Mouse (Mus musculus) neural tube, embryonic 14.5 days (tissue): Measurements from ENCODE around the gene Slc5a5. TPM values are rescaled to one million over a fixed set of nuclear protein-coding genes. Genes with fewer than 3 reads are reported as not detected.

Experiments
- ATAC-seq: fragments of 200-750 bp; cut with Nextera tagmentation; 2 replicates; pipeline ENCODE4 v1.8.0; 2017; ENCODE audit warnings: low read depth, mild to moderate bottlenecking, moderate TSS enrichment, moderate library complexity
- H3K27ac ChIP-seq: fragments of 300-500 bp; sonication (generic); 2 replicates; pipeline ENCODE4 v1.5.1; 2014; ENCODE audit warnings: low read depth, mild to moderate bottlenecking, control low read depth, low read length, moderate library complexity, mixed read lengths
- H3K27me3 ChIP-seq: fragments of 300-500 bp; sonication (generic); 2 replicates; pipeline ENCODE4 v1.6.1; 2014; ENCODE audit warnings: low read length; ENCODE audit not compliant: control insufficient read depth, insufficient read depth
- H3K36me3 ChIP-seq: fragments of 300-500 bp; sonication (generic); 2 replicates; pipeline ENCODE4 v1.6.1; 2014; ENCODE audit warnings: low read length, mixed read lengths; ENCODE audit not compliant: control insufficient read depth, insufficient read depth
- H3K4me1 ChIP-seq: fragments of 300-500 bp; sonication (generic); 2 replicates; pipeline ENCODE4 v1.6.1; 2014; ENCODE audit warnings: low read length; ENCODE audit not compliant: control insufficient read depth, insufficient read depth
- H3K4me2 ChIP-seq: fragments of 300-500 bp; sonication (generic); 2 replicates; pipeline ENCODE4 v1.6.1; 2014; ENCODE audit warnings: mild to moderate bottlenecking, low read depth, low read length, control low read depth
- H3K4me3 ChIP-seq: fragments of 300-500 bp; sonication (generic); 2 replicates; pipeline ENCODE4 v1.5.1; 2014; ENCODE audit warnings: low read depth, low read length, control low read depth, mixed read lengths
- H3K9ac ChIP-seq: fragments of 300-500 bp; sonication (generic); replicated peaks from 2 replicates; pipeline ENCODE4 v1.6.1; 2014; ENCODE audit warnings: low read depth, mild to moderate bottlenecking, control low read depth, low read length, mixed read lengths
- H3K9me3 ChIP-seq: fragments of 300-500 bp; sonication (generic); 2 replicates; pipeline ENCODE4 v1.6.1; 2016; ENCODE audit warnings: low read length; ENCODE audit not compliant: control insufficient read depth
- WGBS: fragments of 180-500 bp; shearing (Covaris S2); extraction: QIAGEN DNeasy Blood & Tissue Kit; methylation state at CpG from one replicate; pipeline ENCODE4 v1.1.7; 2014; 5-methylcytosine and 5-hydroxymethylcytosine counted together
- polyA plus RNA-seq: library from polyadenylated mRNA; unstranded; fragments of >200 nt; fragmentation: Nextera tagmentation; extraction: Ambion mirVana; gene quantifications from 2 replicates; pipeline ENCODE4 v1.2.1, GENCODE M21; 2014

The Slc5a5 gene
- polyA plus RNA-seq, 1 experiment from 2014 or later = 2.6 TPM

DNA sequence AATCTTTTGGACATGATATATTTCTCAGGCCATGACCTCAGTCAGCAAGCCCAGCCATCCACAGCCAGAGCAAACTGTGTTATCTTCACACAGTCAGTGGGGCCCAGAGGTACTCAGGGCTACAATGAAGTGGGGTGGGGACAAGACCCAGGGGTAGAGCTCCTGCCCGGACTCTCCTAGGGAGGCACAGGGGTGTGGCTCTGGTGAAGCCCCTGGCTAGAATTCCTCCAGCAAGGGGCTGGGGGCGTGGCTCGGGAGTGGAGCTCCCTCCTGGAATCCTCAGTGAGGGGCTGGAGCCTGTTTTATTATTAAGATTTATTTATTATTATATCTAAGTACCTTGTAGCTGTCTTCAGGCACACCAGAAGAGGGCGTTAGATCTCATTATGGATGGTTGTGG lies 16.2 kb downstream of the Slc5a5 start:
- H3K27me3 ChIP-seq = no peaks in the 10 kb centered on the region
- H3K4me1 ChIP-seq = peaks cover 7% of the 10 kb centered on the region
- no peak overlapping the region for H3K9ac ChIP-seq
- no peaks in the 10 kb centered on the region for H3K9me3 ChIP-seq
- no peak for ATAC-seq
- no peak overlapping the region for H3K4me2 ChIP-seq
- no peak overlapping the region for H3K4me3 ChIP-seq
- H3K36me3 ChIP-seq = no peaks in the 10 kb centered on the region
- no peak overlapping the region for H3K27ac ChIP-seq
- 61% methylated on average over 4 of the region's 4 CpGs for WGBS

DNA sequence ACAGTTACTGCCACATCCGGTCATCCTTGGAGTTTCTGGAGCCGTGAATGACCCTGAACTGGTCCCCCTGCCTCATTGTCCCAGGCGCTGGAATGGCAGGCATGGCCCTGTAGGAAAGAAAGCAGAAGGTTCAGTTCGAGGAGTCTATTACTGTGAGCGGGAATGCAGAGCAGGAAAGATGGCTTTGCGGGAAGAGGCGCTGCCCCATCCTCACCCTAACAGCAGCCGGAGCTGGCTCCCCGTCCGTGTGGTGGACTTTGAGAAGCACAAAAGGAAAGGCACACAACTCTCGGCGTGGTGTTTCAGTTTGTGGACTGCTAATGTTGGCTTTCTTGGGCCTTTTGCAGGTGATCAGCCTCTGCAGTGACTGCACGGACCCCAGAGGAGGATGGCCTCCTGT lies 18.1 kb downstream of the Slc5a5 start:
- WGBS = 95% methylated on average over 13 of the region's 13 CpGs
- no peak for ATAC-seq
- Histone ChIP-seq H3K36me3 (no peaks in the 10 kb centered on the region), H3K4me1 (peaks cover 5% of the 10 kb centered on the region), H3K4me2 (no peak overlapping the region), H3K27ac (no peak overlapping the region), H3K9ac (no peak overlapping the region), H3K27me3 (no peaks in the 10 kb centered on the region), H3K9me3 (no peaks in the 10 kb centered on the region), H3K4me3 (no peak overlapping the region)

DNA sequence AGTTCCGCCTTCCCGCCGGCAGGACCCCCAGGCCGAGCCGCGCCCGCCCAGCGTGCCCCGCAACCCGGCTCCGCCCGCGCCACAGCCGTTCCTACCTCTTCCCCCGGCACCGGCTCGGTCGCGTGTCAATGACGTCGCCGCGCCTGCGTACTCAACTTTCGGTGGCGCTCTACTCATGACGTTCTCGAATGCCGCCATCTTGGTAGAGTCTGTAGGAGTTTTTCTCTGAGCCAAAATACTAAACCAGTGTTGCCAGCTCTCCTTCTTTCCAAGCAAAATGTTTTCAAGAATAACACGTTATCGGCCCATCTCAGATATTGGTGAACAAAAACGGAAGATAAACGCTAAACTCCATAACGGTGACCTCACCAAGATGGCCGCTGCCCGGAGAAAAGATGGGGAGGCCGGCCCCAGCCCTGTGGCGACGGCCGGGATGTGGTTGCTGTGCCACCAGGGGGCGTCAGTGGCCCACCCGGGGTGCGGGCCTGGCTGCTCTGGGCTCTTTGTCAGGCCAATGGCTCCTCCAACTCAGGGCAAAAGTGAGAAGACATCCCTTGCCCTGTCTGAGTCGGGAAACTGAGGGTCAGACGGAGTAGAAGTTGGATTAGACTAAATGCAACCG lies 19.1 kb downstream of the Slc5a5 start, which contains the start of gene Ccdc124:
TSS of gene Ccdc124 (minus strand) at position 572 of the 622 bp plus-strand sequence.
- ATAC-seq = peak; percentile 87
- Histone ChIP-seq H3K27me3 (no peaks in the 10 kb centered on the region), H3K36me3 (no peaks in the 10 kb centered on the region), H3K9ac (peak within 1 kb of the TSS; percentile 75), H3K4me2 (peak within 1 kb of the TSS; percentile 92), H3K4me3 (peak within 1 kb of the TSS; percentile 78), H3K27ac (peak within 1 kb of the TSS; percentile 87), H3K9me3 (no peaks in the 10 kb centered on the region), H3K4me1 (peaks cover 10% of the 10 kb centered on the region)
- WGBS = 1% methylated on average over 46 of the region's 46 CpGs

DNA sequence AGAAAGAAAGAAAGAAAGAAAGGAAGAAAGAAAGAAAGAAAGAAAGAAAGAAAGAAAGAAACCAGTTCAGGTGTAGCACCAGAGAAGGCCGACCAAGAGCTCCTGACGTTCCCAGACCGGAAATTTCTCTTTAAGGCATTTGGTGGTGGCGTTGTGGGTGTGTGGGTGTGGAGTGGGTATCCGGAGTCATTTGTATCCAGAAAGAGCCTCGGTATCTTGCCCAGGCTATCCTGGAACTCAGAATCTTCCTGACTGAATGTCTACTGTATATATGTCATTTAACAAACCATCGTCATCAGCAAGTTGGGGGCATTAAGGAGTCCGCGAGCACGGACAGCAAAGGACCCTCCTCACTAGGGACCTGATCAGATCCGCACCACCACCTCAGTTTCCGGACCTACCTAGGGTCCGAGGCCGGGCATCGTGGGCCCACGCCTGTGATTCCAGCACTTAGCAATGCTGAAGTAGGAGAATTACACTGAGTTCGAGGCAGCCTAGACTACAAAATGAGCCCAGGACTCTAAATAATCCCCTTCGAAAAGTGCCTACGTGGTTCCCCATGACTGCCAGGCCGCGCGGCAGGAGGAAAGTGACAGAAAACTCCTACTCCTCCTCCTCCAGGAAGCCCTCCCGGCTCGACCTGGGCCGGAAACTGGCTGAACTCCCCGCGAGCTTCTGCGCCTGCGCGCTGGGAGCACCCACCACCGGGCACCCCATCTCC lies 19.8 kb downstream of the Slc5a5 start:
- Histone ChIP-seq H3K4me3 (peak overlapping the region; percentile 78), H3K4me1 (peaks cover 10% of the 10 kb centered on the region), H3K36me3 (no peaks in the 10 kb centered on the region), H3K4me2 (peak overlapping the region; percentile 92), H3K27ac (peak overlapping the region; percentile 87), H3K9me3 (no peaks in the 10 kb centered on the region), H3K9ac (peak overlapping the region; percentile 75), H3K27me3 (no peaks in the 10 kb centered on the region)
- ATAC-seq = 0 out of 2 replicates have a peak, but pooled peaks have one; percentile 3
- 5% methylated on average over 31 of the region's 31 CpGs for whole genome bisulfite sequencing

DNA sequence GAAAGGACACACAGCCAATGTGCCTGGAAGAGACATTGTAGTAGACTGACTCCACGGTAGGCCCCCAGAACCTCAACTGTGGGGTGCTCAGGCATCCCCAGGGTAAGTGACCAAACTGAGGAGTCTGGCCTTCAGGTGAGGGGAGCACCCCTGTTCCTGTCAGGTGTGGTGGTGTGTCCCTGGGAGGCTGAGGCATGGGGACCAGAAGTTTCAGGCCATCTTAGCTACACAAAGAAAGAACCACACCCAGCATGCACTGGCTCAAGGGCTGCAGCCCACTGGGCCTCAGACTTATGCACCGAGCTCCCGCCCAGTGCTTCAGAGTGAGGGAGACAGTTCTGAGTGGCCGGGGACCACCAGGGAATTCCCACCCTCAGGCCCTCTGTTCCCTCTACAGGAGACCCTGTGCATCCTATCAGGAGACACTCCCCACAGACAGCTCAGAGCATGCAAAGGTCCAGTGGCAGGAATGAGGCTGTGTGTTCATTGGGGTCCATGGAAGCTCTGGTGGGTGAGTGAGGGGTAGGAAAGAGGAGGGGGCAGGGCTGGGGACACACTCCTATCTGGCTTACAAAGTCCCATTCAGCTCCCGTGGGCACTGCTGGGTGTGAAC lies 21.3 kb downstream of the Slc5a5 start:
- Histone ChIP-seq H3K4me1 (peaks cover 15% of the 10 kb centered on the region), H3K27me3 (no peaks in the 10 kb centered on the region), H3K36me3 (no peaks in the 10 kb centered on the region), H3K4me2 (no peak overlapping the region), H3K9ac (no peak overlapping the region), H3K27ac (no peak overlapping the region), H3K4me3 (no peak overlapping the region), H3K9me3 (no peaks in the 10 kb centered on the region)
- 88% methylated on average over 5 of the region's 5 CpGs for WGBS
- no peak for ATAC-seq

DNA sequence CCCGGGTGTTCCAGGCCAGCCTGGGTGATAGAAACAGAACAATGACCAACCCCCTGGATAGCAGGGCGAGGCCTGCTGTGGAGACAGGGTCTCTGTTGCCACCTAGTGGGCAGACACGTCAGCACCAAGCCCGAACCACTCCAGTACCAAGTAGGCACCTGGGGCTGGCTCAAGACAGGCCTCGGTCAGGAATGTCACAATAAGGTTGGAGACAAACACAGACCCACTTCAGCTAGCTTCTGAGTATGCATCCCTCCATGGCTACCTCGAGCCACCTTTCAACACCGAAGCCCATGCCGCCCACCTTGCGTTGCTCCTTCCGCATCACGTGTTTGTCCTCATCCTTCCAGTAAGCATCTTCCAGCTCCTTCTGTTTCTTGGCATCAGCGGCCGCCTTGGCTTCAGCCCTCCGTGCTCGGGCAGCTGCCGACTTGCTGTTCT lies 22.9 kb downstream of the Slc5a5 start:
- WGBS = 50% methylated on average over 16 of the region's 16 CpGs
- no peak overlapping the region for H3K4me3 ChIP-seq
- no peak overlapping the region for H3K4me2 ChIP-seq
- H3K9me3 ChIP-seq = no peaks in the 10 kb centered on the region
- peaks cover 24% of the 10 kb centered on the region for H3K4me1 ChIP-seq
- peak; percentile 12; the same call in 1 of the 2 replicates for ATAC-seq
- H3K27ac ChIP-seq = peak overlapping the region; percentile 69
- no peak overlapping the region for H3K9ac ChIP-seq
- H3K27me3 ChIP-seq = no peaks in the 10 kb centered on the region
- H3K36me3 ChIP-seq = no peaks in the 10 kb centered on the region

DNA sequence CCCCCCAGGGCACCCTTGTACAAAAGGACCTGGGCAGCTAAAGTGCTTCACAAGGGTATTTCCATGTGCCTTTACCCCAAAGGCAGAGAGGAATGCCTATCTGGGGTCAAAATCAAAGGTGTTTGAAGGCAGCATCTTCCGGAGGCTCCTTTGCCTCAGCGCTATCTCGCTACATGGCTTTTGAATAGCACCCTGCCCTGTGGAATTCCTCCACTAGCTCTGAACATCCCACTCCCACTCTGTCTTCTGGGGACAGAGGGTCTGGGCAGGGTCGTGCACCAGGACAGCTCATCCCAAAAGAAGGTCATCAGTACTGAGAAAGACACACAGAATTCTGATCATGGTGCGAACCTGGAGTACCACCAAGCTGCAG lies 23.4 kb downstream of the Slc5a5 start:
- no peaks in the 10 kb centered on the region for H3K27me3 ChIP-seq
- H3K9me3 ChIP-seq = no peaks in the 10 kb centered on the region
- H3K4me2 ChIP-seq = peak overlapping the region; percentile 23; the same call in 1 of the 2 replicates
- WGBS = 53% methylated on average over 5 of the region's 5 CpGs
- H3K4me1 ChIP-seq = peaks cover 29% of the 10 kb centered on the region
- H3K27ac ChIP-seq = peak overlapping the region; percentile 69
- no peaks in the 10 kb centered on the region for H3K36me3 ChIP-seq
- no peak overlapping the region for H3K4me3 ChIP-seq
- ATAC-seq = no peak
- peak overlapping the region; percentile 30; the same call in 1 of the 2 replicates for H3K9ac ChIP-seq

DNA sequence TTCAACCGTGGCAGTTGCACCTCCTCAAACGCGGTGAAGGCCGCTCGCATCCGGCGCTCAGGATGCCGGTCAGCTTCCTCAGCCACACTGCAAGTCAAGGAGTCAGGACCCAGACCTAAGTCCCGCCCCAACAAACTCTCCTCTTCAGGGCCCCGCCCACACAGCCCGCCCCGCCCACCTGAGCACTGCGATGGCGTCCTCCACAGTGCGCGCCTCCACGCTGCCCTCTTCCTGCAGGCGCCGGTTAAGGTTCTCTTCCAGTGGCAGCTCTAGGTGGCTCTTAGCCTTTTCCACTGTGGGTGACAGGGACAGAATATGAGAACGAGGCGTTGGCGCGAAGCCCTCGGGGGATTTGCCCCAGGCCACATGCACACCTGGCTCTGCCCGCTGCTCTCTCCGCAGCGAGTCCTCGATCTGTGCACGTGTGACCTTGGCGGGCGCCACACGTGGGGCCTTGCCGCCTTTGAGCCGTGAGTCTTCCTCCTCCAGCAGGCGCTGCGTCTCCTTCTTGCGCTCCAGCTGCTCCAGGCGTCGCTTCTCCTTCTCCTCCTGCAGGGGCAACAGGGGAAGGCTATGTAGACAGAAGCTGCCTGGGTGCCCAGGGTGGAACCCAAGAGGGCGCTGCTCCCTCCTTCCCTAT lies 23.9 kb downstream of the Slc5a5 start:
- H3K27me3 ChIP-seq = no peaks in the 10 kb centered on the region
- H3K4me2 ChIP-seq = peak overlapping the region; percentile 23; the same call in 1 of the 2 replicates
- H3K4me1 ChIP-seq = peaks cover 34% of the 10 kb centered on the region
- no peaks in the 10 kb centered on the region for H3K36me3 ChIP-seq
- H3K9ac ChIP-seq = peak overlapping the region; percentile 30; the same call in 1 of the 2 replicates
- peak overlapping the region; percentile 69 for H3K27ac ChIP-seq
- no peaks in the 10 kb centered on the region for H3K9me3 ChIP-seq
- 18% methylated on average over 36 of the region's 40 CpGs for WGBS
- no peak overlapping the region for H3K4me3 ChIP-seq
- ATAC-seq = no peak
